Mouse (Mus musculus): ENCODE data around the gene Prl7d1. TPM values are rescaled to one million over a fixed set of nuclear protein-coding genes. Genes with fewer than 3 reads are reported as not detected.
"Not testable (repeated sequence)": the region's sequence is repeated elsewhere in the genome, so short reads cannot be mapped to it uniquely, and the experiment has no call there.

Gene Prl7d1
- total RNA-seq (2021), result not detected
- long read RNA-seq, experiment 1, result 0 reads
- long read RNA-seq, experiment 2, result 0 reads

DNA sequence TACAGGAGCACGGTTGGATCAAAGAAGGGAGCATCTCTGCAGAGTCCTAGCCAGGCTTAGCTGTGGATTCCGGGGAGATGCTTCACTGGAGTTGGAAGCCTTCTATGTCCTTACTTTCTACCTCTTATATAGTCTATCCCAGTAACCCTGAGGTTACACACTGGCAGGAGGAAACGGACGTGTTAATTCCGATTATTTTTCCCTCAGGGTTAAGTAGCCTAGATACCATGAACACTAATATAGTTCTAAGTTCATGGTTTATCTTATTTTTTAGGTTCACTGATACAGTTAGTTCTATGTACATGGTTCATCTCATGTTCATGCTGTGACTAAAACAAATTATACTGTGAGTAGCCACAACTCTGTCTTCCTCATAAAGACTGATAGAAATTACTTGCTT, at the start of gene Prl7d1:
Prl7d1 (minus strand) TSS at position 101 of the 400 bp plus-strand sequence.
- DNase-seq (ENCODE audit: low spot score in 2 of 2), result no peak

DNA sequence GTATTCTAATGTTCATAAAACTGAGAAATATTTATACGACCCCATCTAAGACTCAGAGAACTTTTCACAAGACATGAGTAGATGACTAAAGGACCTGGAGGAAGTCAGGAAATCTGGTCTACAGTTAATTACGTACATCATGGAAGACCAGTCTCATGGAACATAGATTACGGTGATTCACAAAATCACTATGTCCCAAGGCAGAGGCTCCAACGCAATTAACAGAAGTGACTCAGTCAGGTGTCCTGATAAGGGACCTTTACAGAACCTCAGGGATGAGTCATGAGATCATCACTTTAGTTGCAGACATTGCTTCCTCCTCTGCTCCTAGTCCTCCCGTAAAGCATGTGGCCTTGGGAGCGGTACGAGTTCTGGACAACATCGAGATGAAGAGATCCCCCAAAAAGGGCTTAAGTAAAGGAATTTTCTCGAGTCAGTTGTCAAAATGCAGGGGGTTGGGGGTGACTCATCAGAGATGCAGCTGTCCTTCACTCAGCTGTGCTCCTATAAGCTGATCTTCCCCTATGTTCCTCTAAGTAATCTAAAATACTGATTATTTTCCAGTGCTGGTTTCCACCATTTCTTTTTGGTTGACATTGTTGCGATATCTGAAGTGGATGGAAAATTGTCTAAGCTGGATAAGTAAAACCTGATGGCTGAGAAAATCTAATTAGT, 18.1 kb upstream of the Prl7d1 start:
- no peak for DNase-seq (ENCODE audit: low spot score in 2 of 2)

DNA sequence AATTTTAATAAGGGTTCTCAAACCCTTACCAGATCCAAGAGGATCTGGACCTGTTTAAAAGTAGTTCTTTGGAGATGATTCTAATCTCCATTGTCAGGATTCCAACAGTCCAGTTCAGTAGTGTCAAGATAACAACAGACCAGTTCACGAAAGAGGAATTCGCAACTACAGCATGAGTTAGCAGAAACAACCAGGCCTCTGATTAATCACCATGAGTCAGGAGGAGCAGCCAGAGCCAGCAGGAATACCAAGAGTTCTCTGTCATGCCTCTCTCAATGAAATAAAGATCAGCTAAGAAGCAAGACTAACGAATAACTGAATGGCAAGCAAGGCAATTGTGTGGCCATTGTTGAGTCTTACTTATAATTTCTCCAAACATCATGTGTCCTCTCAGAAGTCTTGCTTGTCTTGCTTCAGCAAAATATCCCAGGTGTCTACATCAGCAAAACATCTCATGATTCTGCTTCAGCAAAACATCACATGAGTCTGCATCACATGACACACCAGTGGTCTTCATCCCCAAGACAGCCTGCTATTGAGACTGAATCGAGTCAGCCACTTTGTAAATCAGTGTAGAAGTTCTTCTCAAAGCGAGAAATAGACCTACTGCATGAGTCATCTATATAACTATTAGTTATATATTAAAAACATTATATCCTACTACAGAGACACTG, 13.9 kb upstream of the Prl7d1 start:
- DNase-seq (ENCODE audit: low spot score in 2 of 2), result not testable (repeated sequence)

DNA sequence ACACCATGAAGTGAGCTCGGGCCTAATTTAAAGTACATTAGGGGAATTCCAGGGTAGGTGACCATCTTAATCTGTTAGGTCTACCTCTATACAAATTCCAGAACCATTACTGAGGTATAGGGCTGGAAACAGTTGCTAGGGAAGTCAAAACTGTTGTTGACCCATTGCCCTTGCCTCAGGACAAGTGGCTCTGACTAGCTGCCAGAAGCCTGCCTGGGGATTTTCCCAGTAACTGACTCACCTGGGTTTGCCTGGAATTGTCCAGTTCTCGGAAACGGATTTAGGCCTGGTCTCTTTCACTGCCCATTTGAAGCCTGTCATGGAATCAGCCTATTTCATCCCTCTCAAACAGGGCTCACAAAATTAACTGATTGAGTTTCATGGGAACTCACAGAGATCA, 8.5 kb upstream of the Prl7d1 start:
- DNase-seq (ENCODE audit: low spot score in 2 of 2), result not testable (repeated sequence)

DNA sequence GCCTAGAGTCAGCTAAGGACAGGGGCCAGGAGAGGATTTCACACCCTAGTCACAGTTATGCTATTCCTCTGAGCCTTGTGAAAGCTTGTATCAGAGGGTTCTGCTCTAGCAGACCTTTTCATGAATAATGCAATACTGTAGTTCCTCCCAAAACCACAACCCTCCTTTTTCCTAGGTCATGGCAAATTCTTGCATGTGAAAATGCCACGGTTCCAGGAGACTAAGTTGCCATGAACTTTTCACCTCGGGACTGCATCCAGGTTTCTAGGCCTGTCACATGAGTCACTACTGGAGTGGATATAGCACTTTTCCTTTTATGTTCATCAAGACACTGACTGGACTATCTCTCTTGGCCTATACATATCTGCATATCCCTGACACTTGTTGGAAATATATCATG, 10.0 kb downstream of the Prl7d1 start:
- no peak for DNase-seq (ENCODE audit: low spot score in 2 of 2)

DNA sequence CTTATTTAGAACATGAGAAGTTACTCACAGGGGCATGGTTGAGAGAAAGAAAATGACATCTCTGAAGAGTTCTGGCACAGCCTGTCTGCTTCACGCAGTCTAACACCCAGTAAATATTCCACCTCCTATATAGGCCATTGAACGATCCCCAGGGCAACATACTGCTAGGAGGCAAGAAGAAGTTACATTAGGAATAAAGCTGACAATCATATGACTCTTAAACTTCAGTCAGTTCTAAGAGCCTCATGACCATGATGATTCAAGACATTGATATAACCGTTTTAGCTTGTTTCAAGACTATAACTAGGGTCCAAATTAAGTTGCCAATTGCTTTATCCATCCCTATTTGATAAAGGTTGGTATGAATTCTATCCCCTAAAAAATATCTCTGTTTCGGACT, 48.6 kb downstream of the Prl7d1 start, which contains the start of gene Prl7a2:
Prl7a2 (minus strand) TSS at position 101 of the 400 bp plus-strand sequence.
- no peak for DNase-seq (ENCODE audit: low spot score in 2 of 2)

DNA sequence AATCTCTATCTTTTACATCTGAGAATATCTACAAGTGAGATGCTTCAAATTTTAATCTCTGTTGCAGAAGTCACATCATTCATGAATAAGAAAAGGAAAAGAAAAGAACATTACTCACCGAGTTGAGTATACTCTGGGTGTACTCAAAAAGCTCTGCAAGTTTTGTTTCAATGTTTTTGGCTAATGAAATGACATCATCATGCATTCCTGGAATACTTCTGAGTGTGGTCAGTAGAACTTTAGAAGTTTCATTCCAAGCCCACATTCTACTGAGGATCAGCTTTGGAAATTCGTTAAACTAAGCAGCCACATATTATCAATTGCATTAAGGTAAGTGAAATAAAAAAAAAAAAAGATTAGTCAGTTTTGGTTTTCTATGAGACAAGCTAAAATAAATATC, 55.8 kb downstream of the Prl7d1 start:
- DNase-seq (ENCODE audit: low spot score in 2 of 2), result no peak

Other genes starting within 250 kb of the Prl7d1 start
- gene Prl8a8, start 203.5 kb downstream of the Prl7d1 start, total RNA-seq (2021), result not detected
- gene Prl8a9, start 152.1 kb downstream of the Prl7d1 start, total RNA-seq (2021), result not detected
- gene Prl8a1, start 134.6 kb downstream of the Prl7d1 start, total RNA-seq (2021), result not detected
- not detected for gene Prl7b1, start 106.2 kb downstream of the Prl7d1 start, total RNA-seq (2021)
- gene Prl7a1, start 74.2 kb downstream of the Prl7d1 start, total RNA-seq (2021), result not detected
- not detected for gene Prl7a2, start 48.7 kb downstream of the Prl7d1 start, total RNA-seq (2021)
- not detected for gene Prl7c1, start 64.1 kb upstream of the Prl7d1 start, total RNA-seq (2021)
- gene Prl2a1, start 84.9 kb upstream of the Prl7d1 start, total RNA-seq (2021), result not detected
- gene Prl2c1, start 132.6 kb upstream of the Prl7d1 start, total RNA-seq (2021), result not detected

Data from left cerebral cortex, adult 18-20 months (tissue).